In genomic region chr4:122873512-122873911, GRCm38 (mm10) we compare ENCODE assay signal across 16 mouse cellular contexts.
"Had no signal": no experiment of that assay in that cellular context is flagged by ENCODE, and none has a peak within 500 bp of the region (broad histone marks: within the 10 kb centered on the region; RNA-seq: fewer than 3 reads in every experiment).

No protein-coding gene starts in this region.

- H3K4me3 ChIP-seq: intestine, embryonic 15.5 days; limb, embryonic 15.5 days; midbrain, embryonic 15.5 days; neural tube, embryonic 12.5 days had no signal

- H3K9ac ChIP-seq: intestine, embryonic 15.5 days; limb, embryonic 15.5 days; lung, embryonic 14.5 days; midbrain, embryonic 15.5 days; neural tube, embryonic 12.5 days had no signal

- H3K4me1 ChIP-seq: intestine, embryonic 15.5 days; midbrain, embryonic 15.5 days; neural tube, embryonic 12.5 days had no signal

- H3K27me3 ChIP-seq: intestine, embryonic 15.5 days; limb, embryonic 15.5 days; midbrain, embryonic 15.5 days; neural tube, embryonic 12.5 days had no signal

- ATAC-seq: intestine, embryonic 15.5 days; midbrain, embryonic 15.5 days had no signal

- H3K4me2 ChIP-seq: intestine, embryonic 15.5 days; limb, embryonic 15.5 days; lung, embryonic 14.5 days; midbrain, embryonic 11.5 days; midbrain, embryonic 15.5 days; neural tube, embryonic 12.5 days had no signal

- H3K27ac ChIP-seq: intestine, embryonic 15.5 days; limb, embryonic 15.5 days; midbrain, embryonic 15.5 days; neural tube, embryonic 12.5 days; stomach, postnatal 0 days had no signal

- DNase-seq: kidney, adult 18-20 months; kidney, postnatal 10 days; layer of hippocampus, adult 9-11 months; layer of hippocampus, postnatal 36 days; lung, embryonic 14.5 days; lung, postnatal 10 days; lung, postnatal 4 days; retina, postnatal 1 day; right cerebral cortex, postnatal 25 days; thymus, postnatal 4 days had no signal

- H3K9me3 ChIP-seq: intestine, embryonic 15.5 days; limb, embryonic 15.5 days; midbrain, embryonic 15.5 days; neural tube, embryonic 12.5 days had no signal
